ENCODE assay signal across 27 mouse cellular contexts in genomic region chr9:62240036-62240435, GRCm38 (mm10). TPM values are rescaled to one million over a fixed set of nuclear protein-coding genes. Genes with fewer than 3 reads are reported as not detected.
DNase-seq lines count a peak whose midpoint lies in the region; ATAC-seq lines count a peak whose summit lies in the region.
"Had no signal": no experiment of that assay in that cellular context is flagged by ENCODE, and none has a peak within 500 bp of the region (broad histone marks: within the 10 kb centered on the region; RNA-seq: fewer than 3 reads in every experiment).

No protein-coding gene starts in this region.

- H3K36me3 ChIP-seq in hindbrain, embryonic 16.5 days (ENCODE audit: control insufficient read depth, insufficient read depth, low read length) = no peaks in the 10 kb centered on the region
- H3K36me3 ChIP-seq in hindbrain, embryonic 13.5 days = no peaks in the 10 kb centered on the region
- H3K36me3 ChIP-seq: embryonic facial prominence, embryonic 15.5 days; forebrain, embryonic 10.5 days; heart, embryonic 13.5 days had no signal

- no peak overlapping the region for H3K9ac ChIP-seq in hindbrain, embryonic 16.5 days (ENCODE audit: low read depth, low read length)
- no peak overlapping the region for H3K9ac ChIP-seq in hindbrain, embryonic 13.5 days
- H3K9ac ChIP-seq: embryonic facial prominence, embryonic 15.5 days; heart, embryonic 13.5 days had no signal

- H3K9me3 ChIP-seq in hindbrain, embryonic 16.5 days (ENCODE audit: control insufficient read depth, low read length) = no peaks in the 10 kb centered on the region
- H3K9me3 ChIP-seq in hindbrain, embryonic 13.5 days = peaks cover 3% of the 10 kb centered on the region; the same call in 1 of the 2 replicates
- H3K9me3 ChIP-seq: embryonic facial prominence, embryonic 15.5 days; forebrain, embryonic 10.5 days; heart, embryonic 13.5 days had no signal

- peaks cover 5% of the 10 kb centered on the region for H3K4me1 ChIP-seq in hindbrain, embryonic 16.5 days (ENCODE audit: control insufficient read depth, insufficient read depth, low read depth, low read length)
- peaks cover 34% of the 10 kb centered on the region for H3K4me1 ChIP-seq in hindbrain, embryonic 13.5 days (replicated peaks)

- H3K27me3 ChIP-seq in hindbrain, embryonic 16.5 days (replicated peaks; ENCODE audit: control insufficient read depth, insufficient read depth, low read length) = no peaks in the 10 kb centered on the region
- H3K27me3 ChIP-seq in hindbrain, embryonic 13.5 days = no peaks in the 10 kb centered on the region
- H3K27me3 ChIP-seq: CH12.LX; embryonic facial prominence, embryonic 15.5 days had no signal

- H3K27ac ChIP-seq in hindbrain, embryonic 16.5 days (ENCODE audit: low read depth, low read length) = no peak overlapping the region
- no peak overlapping the region for H3K27ac ChIP-seq in hindbrain, embryonic 13.5 days
- H3K27ac ChIP-seq: embryonic facial prominence, embryonic 15.5 days; forebrain, embryonic 10.5 days; gastrocnemius, adult 2 months; heart, embryonic 13.5 days; hindbrain, postnatal 0 days had no signal

- no peak overlapping the region for H3K4me3 ChIP-seq in hindbrain, embryonic 16.5 days (ENCODE audit: low read length)
- no peak overlapping the region for H3K4me3 ChIP-seq in hindbrain, embryonic 13.5 days
- H3K4me3 ChIP-seq: embryonic facial prominence, embryonic 15.5 days; erythroblast, embryonic 14.5 days; forebrain, embryonic 10.5 days; gastrocnemius, adult 2 months; heart, embryonic 13.5 days had no signal

- ATAC-seq in hindbrain, embryonic 16.5 days = peak; percentile 49; the same call in 1 of the 2 replicates
- ATAC-seq in hindbrain, embryonic 13.5 days (ENCODE audit: low FRiP score) = no peak
- ATAC-seq: forebrain, embryonic 14.5 days; hindbrain, postnatal 0 days had no signal

- 53% methylated on average over 10 of the region's 10 CpGs for WGBS in hindbrain, embryonic 16.5 days
- 42% methylated on average over 10 of the region's 10 CpGs for WGBS in hindbrain, embryonic 13.5 days

- peak; percentile 75 for DNase-seq in adrenal gland, adult 2 months
- no peak for DNase-seq in adrenal gland, adult 8-10 months
- peak; percentile 34 for DNase-seq in testis, postnatal 10 days (ENCODE audit: low spot score)
- no peak for DNase-seq in testis, postnatal 14 days (ENCODE audit: low spot score)
- DNase-seq in urinary bladder, postnatal 14 days (ENCODE audit: low spot score) = no peak
- DNase-seq in heart, postnatal 4 days = no peak
- DNase-seq: cerebellum, adult 2 months; cerebellum, postnatal 14 days; embryo, embryonic 11 days; gastrocnemius, adult 2 months; gastrocnemius, postnatal 25 days; kidney, adult 11 months had no signal

- no peak overlapping the region for H3K4me2 ChIP-seq in hindbrain, embryonic 16.5 days (ENCODE audit: low read length)
- H3K4me2 ChIP-seq in hindbrain, embryonic 13.5 days = no peak overlapping the region
- H3K4me2 ChIP-seq: embryonic facial prominence, embryonic 15.5 days; heart, embryonic 13.5 days had no signal

RNA-seq across cellular contexts. Expression of gene Spesp1, which starts 42.0 kb away (rescaled TPM):
- not detected for total RNA-seq in adrenal gland, adult 2 months (2021)
- polyA plus RNA-seq in adrenal gland, adult 2 months (2012; rRNA removed) = not detected in 2 replicates
- total RNA-seq in adrenal gland, adult 8-10 months (2022) = not detected
- polyA plus RNA-seq in hindbrain, embryonic 16.5 days (2015; fragmentation: Nextera tagmentation; extraction: Ambion mirVana) = not detected in 2 replicates
- polyA plus RNA-seq in hindbrain, embryonic 13.5 days (2015; fragmentation: Nextera tagmentation; extraction: Ambion mirVana) = not detected in 2 replicates
- total RNA-seq in heart, postnatal 4 days (2021) = not detected
- total RNA-seq: CH12.LX; common myeloid progenitor, adult 5-6 weeks; gastrocnemius, adult 2 months; gastrocnemius, postnatal 25 days; granulocyte monocyte progenitor cell, adult 5-6 weeks; hematopoietic stem cell, adult 5-6 weeks; hindbrain, postnatal 0 days had no signal
- polyA plus RNA-seq: cerebellum, adult 2 months; embryonic facial prominence, embryonic 11.5 days; embryonic facial prominence, embryonic 15.5 days; erythroblast, embryonic 14.5 days; forebrain, embryonic 14.5 days; heart, embryonic 13.5 days; heart, postnatal 0 days; hindbrain, postnatal 0 days; intestine, embryonic 14.5 days had no signal

Comparison
In these comparisons a context has a peak if more than half of its experiments do, and no peak if none do; other contexts are left out.
1. DNase-seq: peak in adrenal gland, adult 2 months (single experiment) and testis, postnatal 10 days (single experiment); none in adrenal gland, adult 8-10 months (single experiment), testis, postnatal 14 days (single experiment), urinary bladder, postnatal 14 days (single experiment) and heart, postnatal 4 days (single experiment).